Mouse (Mus musculus) intestine, postnatal 0 days (tissue): ENCODE measurements around the gene Slc7a7. TPM values are rescaled to one million over a fixed set of nuclear protein-coding genes. Genes with fewer than 3 reads are reported as not detected.

Experiments
- ATAC-seq: fragments of 200-750 bp; cut with Nextera tagmentation; 2 replicates; pipeline ENCODE4 v1.8.0; 2017; ENCODE audit warnings: mild to moderate bottlenecking, moderate TSS enrichment, moderate library complexity
- H3K27ac ChIP-seq: fragments of 300-500 bp; sonication (generic); 2 replicates; pipeline ENCODE4 v1.5.1; 2014; ENCODE audit warnings: mild to moderate bottlenecking, low read depth, low read length, moderate library complexity
- H3K27me3 ChIP-seq: fragments of 300-500 bp; sonication (generic); replicated peaks from 2 replicates; pipeline ENCODE4 v1.6.1; 2014; ENCODE audit warnings: low read length, mixed read lengths; ENCODE audit not compliant: control insufficient read depth, insufficient read depth
- H3K36me3 ChIP-seq: fragments of 300-500 bp; sonication (generic); 2 replicates; pipeline ENCODE4 v1.6.1; 2014; ENCODE audit warnings: mild to moderate bottlenecking, moderate library complexity; ENCODE audit not compliant: control insufficient read depth, insufficient read depth
- H3K4me1 ChIP-seq: fragments of 300-500 bp; sonication (generic); replicated peaks from 2 replicates; pipeline ENCODE4 v1.6.1; 2014; ENCODE audit warnings: antibody characterized with exemption, low read length, mixed read lengths; ENCODE audit not compliant: control insufficient read depth, insufficient read depth
- H3K4me2 ChIP-seq: fragments of 300-500 bp; sonication (generic); replicated peaks from 2 replicates; pipeline ENCODE4 v1.6.1; 2014; ENCODE audit warnings: low read depth, mild to moderate bottlenecking, moderate library complexity
- H3K4me3 ChIP-seq: fragments of 300-500 bp; sonication (generic); 2 replicates; pipeline ENCODE4 v1.5.1; 2014; ENCODE audit warnings: low read depth, low read length
- H3K9ac ChIP-seq: fragments of 300-500 bp; sonication (generic); 2 replicates; pipeline ENCODE4 v1.6.1; 2014; ENCODE audit warnings: mild to moderate bottlenecking, low read depth, low read length
- H3K9me3 ChIP-seq: fragments of 300-500 bp; sonication (generic); 2 replicates; pipeline ENCODE4 v1.6.1; 2016; ENCODE audit warnings: mixed run types; ENCODE audit not compliant: control insufficient read depth
- CTCF ChIP-seq: sonication (generic); IDR thresholded peaks from 2 replicates; pipeline ENCODE4 v1.5.1; 2016; ENCODE audit warnings: low read depth, mild to moderate bottlenecking, control low read depth, antibody characterized with exemption, moderate library complexity
- WGBS: fragments of 180-500 bp; shearing (Covaris S2); extraction: QIAGEN DNeasy Blood & Tissue Kit; methylation state at CpG from one replicate; pipeline ENCODE4 v1.1.7; 2014; 5-methylcytosine and 5-hydroxymethylcytosine counted together
- polyA plus RNA-seq: library from polyadenylated mRNA; unstranded; fragments of >200 nt; fragmentation: Nextera tagmentation; extraction: Ambion mirVana; gene quantifications from 2 replicates; pipeline ENCODE4 v1.2.1, GENCODE M21; 2015

Gene Slc7a7
- polyA plus RNA-seq, 1 experiment from 2014 or later: 188 TPM

GRCm38 (mm10) chr14:54372923-54373322, 44.7 kb downstream of the Slc7a7 start:
- Histone ChIP-seq H3K27ac (0 out of 2 replicates have a peak overlapping the region, but pooled peaks have one; percentile 46), H3K9me3 (no peaks in the 10 kb centered on the region), H3K9ac (no peak overlapping the region), H3K36me3 (peaks cover 52% of the 10 kb centered on the region), H3K27me3 (no peaks in the 10 kb centered on the region), H3K4me1 (no peaks in the 10 kb centered on the region), H3K4me3 (no peak overlapping the region), H3K4me2 (no peak overlapping the region)
- no peak for TF ChIP-seq CTCF
- peak; percentile 48; the same call in 1 of the 2 replicates for ATAC-seq
- 54% methylated on average over 9 of the region's 9 CpGs for WGBS

- WGBS: 97% methylated on average over 10 of the region's 10 CpGs
- ATAC-seq: no peak
- H3K27me3 ChIP-seq: no peaks in the 10 kb centered on the region
- H3K4me3 ChIP-seq: no peak overlapping the region
- H3K4me2 ChIP-seq: no peak overlapping the region
- no peaks in the 10 kb centered on the region for H3K9me3 ChIP-seq
- H3K36me3 ChIP-seq: peaks cover 64% of the 10 kb centered on the region
- no peak overlapping the region for H3K27ac ChIP-seq
- no peaks in the 10 kb centered on the region for H3K4me1 ChIP-seq
- TF ChIP-seq CTCF: no peak
- no peak overlapping the region for H3K9ac ChIP-seq
Observed at GRCm38 (mm10) chr14:54371460-54371859, 46.1 kb downstream of the Slc7a7 start.

GRCm38 (mm10) chr14:54370595-54370994, 47.0 kb downstream of the Slc7a7 start:
- no peak for ATAC-seq
- Histone ChIP-seq H3K4me1 (no peaks in the 10 kb centered on the region), H3K9me3 (no peaks in the 10 kb centered on the region), H3K4me3 (no peak overlapping the region), H3K27me3 (no peaks in the 10 kb centered on the region), H3K4me2 (no peak overlapping the region), H3K9ac (no peak overlapping the region), H3K36me3 (peaks cover 66% of the 10 kb centered on the region), H3K27ac (no peak overlapping the region)
- WGBS: 95% methylated on average over 6 of the region's 6 CpGs
- TF ChIP-seq CTCF: no peak

GRCm38 (mm10) chr14:54369372-54369771, 48.2 kb downstream of the Slc7a7 start:
- Histone ChIP-seq H3K27me3 (no peaks in the 10 kb centered on the region), H3K4me2 (no peak overlapping the region), H3K9me3 (no peaks in the 10 kb centered on the region), H3K36me3 (peaks cover 66% of the 10 kb centered on the region), H3K4me3 (no peak overlapping the region), H3K9ac (no peak overlapping the region), H3K27ac (no peak overlapping the region), H3K4me1 (no peaks in the 10 kb centered on the region)
- ATAC-seq: no peak
- WGBS: 96% methylated on average over 3 of the region's 3 CpGs
- TF ChIP-seq CTCF: no peak

- WGBS: 86% methylated on average over 18 of the region's 18 CpGs
- Histone ChIP-seq H3K9me3 (no peaks in the 10 kb centered on the region), H3K4me3 (no peak overlapping the region), H3K36me3 (peaks cover 73% of the 10 kb centered on the region), H3K9ac (no peak overlapping the region), H3K4me2 (no peak overlapping the region), H3K4me1 (no peaks in the 10 kb centered on the region), H3K27me3 (no peaks in the 10 kb centered on the region), H3K27ac (peak overlapping the region; percentile 41; the same call in 1 of the 2 replicates)
- TF ChIP-seq CTCF: no peak
- no peak for ATAC-seq
Observed at GRCm38 (mm10) chr14:54367429-54368060, 50.0 kb downstream of the Slc7a7 start.

GRCm38 (mm10) chr14:54366581-54366980, 51.0 kb downstream of the Slc7a7 start:
- H3K36me3 ChIP-seq: peaks cover 66% of the 10 kb centered on the region
- ATAC-seq: no peak

More at GRCm38 (mm10) chr14:54366581-54366980, 51.0 kb downstream of the Slc7a7 start:
- H3K4me3 ChIP-seq: no peak overlapping the region
- H3K27me3 ChIP-seq: no peaks in the 10 kb centered on the region
- 0 out of 2 replicates have a peak overlapping the region, but pooled peaks have one; percentile 15 for H3K27ac ChIP-seq
- no peak overlapping the region for H3K4me2 ChIP-seq
- no peak overlapping the region for H3K9ac ChIP-seq
- TF ChIP-seq CTCF: no peak
- H3K9me3 ChIP-seq: no peaks in the 10 kb centered on the region
- WGBS: 87% methylated on average over 10 of the region's 10 CpGs
- no peaks in the 10 kb centered on the region for H3K4me1 ChIP-seq
